Mouse (Mus musculus) hindbrain, embryonic 16.5 days (tissue): ENCODE results near the gene Sf3b2. TPM values are rescaled to one million over a fixed set of nuclear protein-coding genes. Genes with fewer than 3 reads are reported as not detected.

Source experiments
- ATAC-seq: fragments of 200-750 bp; cut with Nextera tagmentation; 2 replicates; pipeline ENCODE4 v1.8.0; 2017; ENCODE audit warnings: moderate TSS enrichment, moderate library complexity
- H3K27ac ChIP-seq: fragments of 300-500 bp; sonication (generic); 2 replicates; pipeline ENCODE4 v1.5.1; 2014; ENCODE audit warnings: low read depth, mild to moderate bottlenecking, control low read depth, low read length, moderate library complexity
- H3K27me3 ChIP-seq: fragments of 300-500 bp; sonication (generic); replicated peaks from 2 replicates; pipeline ENCODE4 v1.6.1; 2014; ENCODE audit warnings: low read length; ENCODE audit not compliant: control insufficient read depth, insufficient read depth
- H3K36me3 ChIP-seq: fragments of 300-500 bp; sonication (generic); 2 replicates; pipeline ENCODE4 v1.6.1; 2014; ENCODE audit warnings: mild to moderate bottlenecking, low read length, moderate library complexity, mixed read lengths; ENCODE audit not compliant: control insufficient read depth, insufficient read depth
- H3K4me1 ChIP-seq: fragments of 300-500 bp; sonication (generic); 2 replicates; pipeline ENCODE4 v1.6.1; 2014; ENCODE audit warnings: low read depth, low read length; ENCODE audit not compliant: control insufficient read depth, insufficient read depth
- H3K4me2 ChIP-seq: fragments of 300-500 bp; sonication (generic); 2 replicates; pipeline ENCODE4 v1.6.1; 2014; ENCODE audit warnings: mild to moderate bottlenecking, low read length, control low read depth, moderate library complexity
- H3K4me3 ChIP-seq: fragments of 300-500 bp; sonication (generic); 2 replicates; pipeline ENCODE4 v1.5.1; 2014; ENCODE audit warnings: mild to moderate bottlenecking, low read length, control low read depth, moderate library complexity
- H3K9ac ChIP-seq: fragments of 300-500 bp; sonication (generic); 2 replicates; pipeline ENCODE4 v1.6.1; 2014; ENCODE audit warnings: low read depth, mild to moderate bottlenecking, control low read depth, low read length, moderate library complexity
- H3K9me3 ChIP-seq: fragments of 300-500 bp; sonication (generic); 2 replicates; pipeline ENCODE4 v1.6.1; 2014; ENCODE audit warnings: mild to moderate bottlenecking, low read length, moderate library complexity; ENCODE audit not compliant: control insufficient read depth
- WGBS: fragments of 180-500 bp; shearing (Covaris S2); extraction: QIAGEN DNeasy Blood & Tissue Kit; methylation state at CpG from one replicate; pipeline ENCODE4 v1.1.7; 2014; 5-methylcytosine and 5-hydroxymethylcytosine counted together
- polyA plus RNA-seq: library from polyadenylated mRNA; unstranded; fragments of >200 nt; fragmentation: Nextera tagmentation; extraction: Ambion mirVana; gene quantifications from 2 replicates; pipeline ENCODE4 v1.2.1, GENCODE M21; 2015

Sf3b2 gene
- polyA plus RNA-seq, 1 experiment from 2014 or later = 308 TPM

DNA sequence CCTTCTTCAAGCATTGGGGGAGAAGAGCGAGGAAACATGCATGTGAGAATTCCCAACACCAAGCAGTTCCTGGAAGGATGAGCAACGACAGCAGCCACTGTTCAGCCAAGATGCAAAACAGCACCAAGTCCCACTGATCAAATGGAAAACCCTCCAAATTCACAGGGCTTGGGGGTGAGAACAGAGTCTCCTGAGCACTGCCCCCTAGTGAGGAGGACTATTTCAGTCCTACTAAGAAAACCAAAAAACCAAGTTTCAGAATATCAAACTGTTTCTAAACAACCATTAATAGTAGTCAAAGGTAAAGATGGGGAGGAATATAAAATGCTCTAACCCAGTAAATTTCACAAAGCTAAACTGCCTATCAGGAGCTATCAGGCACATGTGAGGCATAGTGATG lies 18.7 kb downstream of the Sf3b2 start:
- H3K9ac ChIP-seq = no peak overlapping the region
- no peak for ATAC-seq
- no peak overlapping the region for H3K4me2 ChIP-seq
- no peaks in the 10 kb centered on the region for H3K27me3 ChIP-seq
- no peak overlapping the region for H3K4me3 ChIP-seq
- H3K4me1 ChIP-seq = peaks cover 6% of the 10 kb centered on the region
- no peaks in the 10 kb centered on the region for H3K9me3 ChIP-seq
- 93% methylated on average over 2 of the region's 2 CpGs for WGBS
- H3K36me3 ChIP-seq = peaks cover 31% of the 10 kb centered on the region
- no peak overlapping the region for H3K27ac ChIP-seq

DNA sequence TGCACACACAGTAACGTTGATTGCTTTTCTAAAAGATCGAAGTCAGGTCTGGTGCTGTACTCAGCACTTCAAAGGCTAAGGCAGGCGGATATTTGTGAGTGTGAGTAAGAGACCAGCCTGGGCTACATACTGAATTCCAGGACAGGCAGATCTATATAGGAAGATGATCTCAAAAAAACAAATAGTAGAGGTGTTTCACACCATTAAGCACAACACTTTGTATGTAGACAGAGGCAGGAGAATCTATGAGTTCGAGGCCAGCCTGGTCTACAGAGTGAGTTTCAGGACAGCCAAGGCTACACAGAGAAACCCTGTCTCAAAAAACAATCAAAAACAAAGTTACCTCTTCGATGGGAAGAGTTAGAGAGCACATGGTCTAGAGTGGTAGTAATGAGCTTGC lies 19.5 kb downstream of the Sf3b2 start:
- Histone ChIP-seq H3K4me3 (no peak overlapping the region), H3K9ac (no peak overlapping the region), H3K4me1 (peaks cover 13% of the 10 kb centered on the region), H3K36me3 (peaks cover 31% of the 10 kb centered on the region), H3K4me2 (no peak overlapping the region), H3K27ac (no peak overlapping the region), H3K27me3 (no peaks in the 10 kb centered on the region), H3K9me3 (no peaks in the 10 kb centered on the region)
- ATAC-seq = no peak
- WGBS = 97% methylated on average over 5 of the region's 5 CpGs

DNA sequence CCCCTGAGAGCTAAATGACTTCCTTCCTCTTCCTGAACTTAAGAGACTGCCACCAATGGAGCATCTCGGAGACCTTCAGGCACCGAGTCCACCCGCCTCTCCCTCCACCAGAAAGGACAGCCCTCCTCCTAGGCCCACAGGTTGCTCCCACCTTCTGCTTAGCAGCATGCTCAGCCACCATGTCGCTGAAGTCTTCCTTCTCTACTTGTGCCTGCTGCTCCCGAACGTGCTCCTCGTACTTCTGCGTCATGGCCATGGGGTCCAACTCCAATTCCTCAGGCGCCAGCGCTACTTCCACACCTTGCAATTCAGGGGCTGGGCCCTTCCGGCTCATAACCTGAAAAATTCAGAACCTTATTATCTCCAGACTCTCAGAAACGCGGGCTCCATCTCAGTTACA lies 20.6 kb downstream of the Sf3b2 start:
- no peak overlapping the region for H3K4me2 ChIP-seq
- WGBS = 94% methylated on average over 10 of the region's 13 CpGs
- no peaks in the 10 kb centered on the region for H3K27me3 ChIP-seq
- no peaks in the 10 kb centered on the region for H3K9me3 ChIP-seq
- peaks cover 19% of the 10 kb centered on the region for H3K4me1 ChIP-seq
- ATAC-seq = no peak
- peaks cover 30% of the 10 kb centered on the region for H3K36me3 ChIP-seq
- no peak overlapping the region for H3K9ac ChIP-seq
- H3K4me3 ChIP-seq = no peak overlapping the region
- no peak overlapping the region for H3K27ac ChIP-seq

DNA sequence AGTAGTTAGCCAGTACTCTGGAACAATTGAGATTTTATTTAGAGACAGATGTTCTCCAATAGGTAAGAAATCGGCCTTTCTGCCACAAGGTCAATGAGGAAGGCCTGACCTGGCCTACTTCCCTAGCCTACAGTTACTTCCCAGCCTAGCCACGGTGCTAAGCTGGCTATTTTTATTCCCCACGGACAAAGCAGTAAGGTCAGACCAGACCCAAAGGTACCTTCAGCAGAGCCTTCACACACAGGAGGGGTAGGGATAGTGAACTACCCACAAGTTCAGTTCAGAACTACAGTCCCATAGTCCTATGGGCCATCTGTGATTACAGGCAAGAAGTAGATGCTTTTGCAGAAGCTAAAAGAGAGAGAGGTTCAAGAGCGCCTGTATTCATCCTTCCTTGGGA lies 21.3 kb downstream of the Sf3b2 start:
- H3K9ac ChIP-seq = no peak overlapping the region
- no peak overlapping the region for H3K4me2 ChIP-seq

GRCm38 (mm10) chr19:5272801-5273733 lies 22.2 kb downstream of the Sf3b2 start, which contains the start of gene Pacs1:
TSS of gene Pacs1 (minus strand) at chr19:5273119.
- Histone ChIP-seq H3K4me1 (peaks cover 22% of the 10 kb centered on the region), H3K27me3 (no peaks in the 10 kb centered on the region), H3K9me3 (no peaks in the 10 kb centered on the region), H3K9ac (peak within 1 kb of the TSS; percentile 96), H3K4me2 (peak within 1 kb of the TSS; percentile 83), H3K36me3 (peaks cover 17% of the 10 kb centered on the region), H3K27ac (peak within 1 kb of the TSS; percentile 93), H3K4me3 (peak within 1 kb of the TSS; percentile 99)
- peak; percentile 92 for ATAC-seq
- under 1% methylated on average over 57 of the region's 97 CpGs for WGBS

More for the DNA sequence above, 21.3 kb downstream of the Sf3b2 start:
- Histone ChIP-seq H3K36me3 (peaks cover 23% of the 10 kb centered on the region), H3K27me3 (no peaks in the 10 kb centered on the region), H3K4me3 (no peak overlapping the region), H3K9me3 (no peaks in the 10 kb centered on the region), H3K4me1 (peaks cover 19% of the 10 kb centered on the region), H3K27ac (peak overlapping the region; percentile 93)
- ATAC-seq = no peak
- 71% methylated on average over 4 of the region's 4 CpGs for WGBS

GRCm38 (mm10) chr19:5272326-5272795 lies 22.9 kb downstream of the Sf3b2 start:
- ATAC-seq = peak; percentile 64
- H3K4me1 ChIP-seq = peaks cover 22% of the 10 kb centered on the region
- peak overlapping the region; percentile 93 for H3K27ac ChIP-seq
- H3K27me3 ChIP-seq = no peaks in the 10 kb centered on the region
- H3K4me3 ChIP-seq = peak overlapping the region; percentile 99
- H3K4me2 ChIP-seq = peak overlapping the region; percentile 83
- peak overlapping the region; percentile 96 for H3K9ac ChIP-seq
- WGBS = under 1% methylated on average over 28 of the region's 30 CpGs
- H3K36me3 ChIP-seq = peaks cover 15% of the 10 kb centered on the region
- H3K9me3 ChIP-seq = no peaks in the 10 kb centered on the region

- Histone ChIP-seq H3K27me3 (no peaks in the 10 kb centered on the region), H3K4me3 (peak overlapping the region; percentile 99), H3K9ac (no peak overlapping the region), H3K9me3 (no peaks in the 10 kb centered on the region), H3K36me3 (peaks cover 11% of the 10 kb centered on the region), H3K4me1 (peaks cover 22% of the 10 kb centered on the region), H3K4me2 (peak overlapping the region; percentile 83), H3K27ac (no peak overlapping the region)
- ATAC-seq = no peak
- WGBS = 52% methylated on average over 1 of the region's 1 CpGs
These were observed 23.8 kb downstream of the Sf3b2 start for GRCm38 (mm10) chr19:5271430-5271829.

DNA sequence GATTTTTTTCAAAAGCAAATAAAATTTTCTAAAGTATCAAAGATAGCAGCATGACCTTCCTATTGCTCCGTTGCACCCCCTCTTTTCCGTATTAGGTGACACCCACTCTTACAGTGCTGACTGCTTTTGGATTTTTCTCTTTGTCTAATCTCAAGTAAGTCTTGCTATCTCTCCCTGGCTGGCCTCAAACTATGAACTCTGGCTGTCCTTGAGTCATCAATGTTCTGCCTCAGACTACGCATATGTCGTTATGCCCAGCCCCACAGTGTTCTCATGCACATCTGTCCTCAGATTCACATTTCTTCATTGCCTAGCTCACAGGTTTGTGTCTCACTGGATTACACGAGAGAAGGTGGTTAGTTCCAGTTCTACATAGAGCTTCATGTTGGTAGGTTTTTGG lies 25.9 kb downstream of the Sf3b2 start:
- no peaks in the 10 kb centered on the region for H3K9me3 ChIP-seq
- H3K4me1 ChIP-seq = peaks cover 22% of the 10 kb centered on the region
- no peak overlapping the region for H3K27ac ChIP-seq
- H3K9ac ChIP-seq = no peak overlapping the region
- 86% methylated on average over 5 of the region's 5 CpGs for WGBS
- H3K4me2 ChIP-seq = no peak overlapping the region
- H3K36me3 ChIP-seq = peaks cover 3% of the 10 kb centered on the region; the same call in 1 of the 2 replicates
- no peak overlapping the region for H3K4me3 ChIP-seq
- H3K27me3 ChIP-seq = no peaks in the 10 kb centered on the region
- no peak for ATAC-seq

DNA sequence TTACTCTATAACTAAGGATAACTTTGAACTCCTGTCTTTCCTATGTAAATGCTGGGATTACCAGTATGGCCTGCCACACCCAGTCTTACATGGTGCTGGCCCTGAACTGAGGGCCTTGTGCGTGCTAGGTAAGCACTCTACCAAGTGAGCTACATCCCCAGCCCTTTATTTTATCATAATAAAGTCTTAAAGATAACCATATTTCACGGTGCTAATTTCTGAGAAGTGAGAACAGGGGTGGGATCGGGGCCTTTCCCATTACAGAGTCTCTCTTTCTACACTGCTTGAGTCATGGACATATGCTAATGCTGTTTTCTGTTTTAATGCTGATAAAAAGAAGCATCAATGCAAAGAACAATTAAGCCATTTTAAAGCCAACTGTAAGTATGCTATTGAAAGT lies 26.4 kb downstream of the Sf3b2 start:
- Histone ChIP-seq H3K27ac (no peak overlapping the region), H3K4me2 (no peak overlapping the region), H3K4me3 (no peak overlapping the region), H3K36me3 (no peaks in the 10 kb centered on the region), H3K9me3 (no peaks in the 10 kb centered on the region), H3K4me1 (peaks cover 22% of the 10 kb centered on the region), H3K27me3 (no peaks in the 10 kb centered on the region), H3K9ac (no peak overlapping the region)
- ATAC-seq = no peak
- 87% methylated on average over 3 of the region's 3 CpGs for WGBS
